Mouse (Mus musculus): ENCODE results near the gene Cyp2u1. TPM values are rescaled to one million over a fixed set of nuclear protein-coding genes. Genes with fewer than 3 reads are reported as not detected.
"Not testable (repeated sequence)": the region's sequence is repeated elsewhere in the genome, so short reads cannot be mapped to it uniquely, and the experiment has no call there.

Gene Cyp2u1
- total RNA-seq (2018; cell fraction: chromatin; rRNA removed): 1 to 10 TPM in 1 of 26 experiments, under 1 TPM in 4, not detected in 21; 0.15 to 1.3 (median 0.45) TPM
- total RNA-seq (2018; cell fraction: cytosol; rRNA removed): under 1 TPM; 0.12 to 0.62 (median 0.35) TPM
- total RNA-seq (2018; cell fraction: nucleus; rRNA removed): 1 to 10 TPM in 1 of 26 experiments, under 1 TPM in 22, not detected in 3; 0.17 to 1.2 (median 0.33) TPM
- 0.23 to 0.62 TPM (median 0.45 TPM) in 3 replicates for polyA plus RNA-seq (2018)

DNA sequence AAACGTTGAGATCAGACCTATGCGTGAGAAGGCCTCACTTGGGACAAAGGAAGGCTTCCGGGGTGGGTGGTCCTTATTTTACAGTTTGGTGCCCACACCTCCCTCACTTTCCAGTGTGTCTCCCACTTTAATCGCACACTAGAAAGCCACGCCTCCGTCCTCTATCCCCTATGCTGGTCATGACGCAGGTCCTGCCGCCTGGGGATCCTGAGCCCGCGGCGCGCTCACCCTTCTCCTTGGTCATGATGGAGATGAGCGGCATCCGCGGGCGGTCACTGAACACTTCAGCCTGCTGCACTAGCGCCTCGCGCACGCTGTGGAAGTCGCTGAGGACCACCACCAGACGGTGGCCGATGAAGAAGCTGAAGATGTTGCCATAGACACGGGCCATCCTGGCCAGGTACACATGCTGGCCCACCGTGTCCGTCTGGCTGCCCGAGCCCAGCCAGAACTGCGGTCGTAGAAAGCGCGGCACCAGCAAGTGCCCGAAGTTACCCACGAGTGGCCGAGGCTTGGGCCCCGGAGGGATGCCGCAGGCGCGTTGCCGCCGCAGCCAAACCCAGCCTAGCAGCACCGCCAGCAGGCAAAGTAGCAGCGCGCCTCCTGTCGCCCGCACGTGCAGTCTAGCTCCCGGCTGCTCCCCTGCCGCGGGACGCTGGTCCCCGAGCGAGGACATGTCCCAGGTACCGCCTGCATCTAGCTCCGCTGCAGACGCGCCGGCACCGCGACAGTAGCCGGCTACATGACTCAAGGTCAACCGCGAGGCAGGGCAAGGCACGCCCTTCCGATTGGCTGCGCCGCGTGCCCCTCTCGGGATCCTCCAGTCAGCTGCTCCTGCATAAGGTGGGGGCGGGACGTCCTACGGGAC is at the start of gene Cyp2u1:
Gene Cyp2u1 (minus strand): TSS at position 776 of the 868 bp plus-strand sequence.
- 5% methylated on average over 68 of the region's 71 CpGs for WGBS (ENCODE audit: missing documents)
- peak within 1 kb of the TSS; percentile 20; the same call in 1 of the 2 replicates for H3K4me3 ChIP-seq (ENCODE audit: inconsistent target)
- H3K79me2 ChIP-seq (ENCODE audit: inconsistent target): no peaks in the 10 kb centered on the region
- H3K27ac ChIP-seq: no peak within 1 kb of the TSS
- H3K36me3 ChIP-seq (ENCODE audit: inconsistent target): no peaks in the 10 kb centered on the region

DNA sequence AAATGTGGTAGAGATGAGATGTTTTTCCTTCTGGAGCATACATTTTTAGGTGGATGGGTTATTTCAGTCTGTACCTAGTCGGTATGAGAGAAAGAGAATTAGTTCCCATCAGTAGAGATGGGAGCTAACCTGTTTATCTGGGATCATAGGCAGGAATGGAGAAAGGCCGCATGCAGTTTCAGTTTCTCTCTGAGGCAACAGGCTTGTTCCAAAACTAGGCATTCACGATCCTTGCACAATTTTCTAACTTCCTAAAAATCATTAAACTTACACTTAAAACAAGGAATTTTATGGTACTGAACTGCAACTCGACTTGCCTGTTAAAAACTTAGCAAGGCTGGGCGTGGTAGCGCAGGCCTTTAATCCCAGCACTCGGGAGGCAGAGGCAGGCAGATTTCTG is 47.5 kb upstream of the Cyp2u1 start:
- no peaks in the 10 kb centered on the region for H3K36me3 ChIP-seq (ENCODE audit: inconsistent target)
- WGBS (ENCODE audit: missing documents): 40% methylated on average over 7 of the region's 7 CpGs
- H3K4me3 ChIP-seq (ENCODE audit: inconsistent target): no peak overlapping the region
- H3K79me2 ChIP-seq (ENCODE audit: inconsistent target): no peaks in the 10 kb centered on the region
- H3K27ac ChIP-seq: no peak overlapping the region

DNA sequence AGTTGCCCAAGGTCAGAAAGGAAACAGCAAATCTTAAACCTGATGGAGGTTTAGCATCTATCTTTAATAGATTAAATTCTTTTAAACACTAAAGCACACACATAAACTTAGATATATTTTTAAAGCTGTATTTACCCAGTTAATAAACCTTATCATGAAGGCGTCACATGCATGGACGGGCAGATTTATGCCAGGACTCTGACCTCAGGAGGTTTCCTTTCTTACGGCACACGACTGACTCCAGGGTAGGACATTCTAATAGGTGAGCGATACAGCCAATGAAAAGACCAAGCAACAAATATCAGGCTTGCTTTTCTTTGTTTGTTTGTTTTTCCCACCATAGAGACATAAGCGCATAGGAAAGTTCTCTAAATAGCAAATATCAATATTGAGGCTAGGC is 46.0 kb upstream of the Cyp2u1 start:
- WGBS (ENCODE audit: missing documents): 98% methylated on average over 6 of the region's 6 CpGs
- Histone ChIP-seq H3K27ac (no peak overlapping the region), H3K79me2 (ENCODE audit: inconsistent target) (no peaks in the 10 kb centered on the region), H3K4me3 (ENCODE audit: inconsistent target) (no peak overlapping the region), H3K36me3 (ENCODE audit: inconsistent target) (no peaks in the 10 kb centered on the region)

GRCm38 (mm10) chr3:131348579-131348950 is 45.5 kb upstream of the Cyp2u1 start:
- Histone ChIP-seq H3K27ac (no peak overlapping the region), H3K4me3 (ENCODE audit: inconsistent target) (no peak overlapping the region), H3K79me2 (ENCODE audit: inconsistent target) (no peaks in the 10 kb centered on the region), H3K36me3 (ENCODE audit: inconsistent target) (no peaks in the 10 kb centered on the region)
- WGBS (ENCODE audit: missing documents): 48% methylated on average over 3 of the region's 3 CpGs

- WGBS (ENCODE audit: missing documents): 59% methylated on average over 6 of the region's 6 CpGs
- no peaks in the 10 kb centered on the region for H3K36me3 ChIP-seq (ENCODE audit: inconsistent target)
- no peaks in the 10 kb centered on the region for H3K79me2 ChIP-seq (ENCODE audit: inconsistent target)
- H3K4me3 ChIP-seq (ENCODE audit: inconsistent target): no peak overlapping the region
- H3K27ac ChIP-seq: no peak overlapping the region
Observed at GRCm38 (mm10) chr3:131347831-131348578, 45.0 kb upstream of the Cyp2u1 start.

DNA sequence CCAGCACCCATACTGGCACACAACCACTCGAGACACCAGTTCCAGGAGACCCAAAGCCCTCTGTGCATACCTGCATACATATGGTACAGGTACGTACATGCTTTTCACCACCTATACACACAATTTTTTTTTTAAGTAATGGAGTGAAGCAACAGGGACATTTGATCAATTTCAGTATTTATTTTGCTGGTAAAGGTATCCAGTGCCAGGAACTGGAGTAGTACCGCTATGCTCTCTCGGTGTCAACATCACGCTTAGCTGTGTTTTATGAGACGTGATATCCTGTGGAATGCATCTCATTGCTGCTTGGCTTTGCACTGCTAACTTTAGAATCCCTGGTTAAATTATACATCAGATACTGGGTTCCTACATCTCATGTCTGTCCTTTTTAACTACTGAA is 42.9 kb upstream of the Cyp2u1 start:
- Histone ChIP-seq H3K27ac (no peak overlapping the region), H3K36me3 (ENCODE audit: inconsistent target) (no peaks in the 10 kb centered on the region), H3K79me2 (ENCODE audit: inconsistent target) (no peaks in the 10 kb centered on the region), H3K4me3 (ENCODE audit: inconsistent target) (no peak overlapping the region)
- WGBS (ENCODE audit: missing documents): 91% methylated on average over 6 of the region's 6 CpGs

DNA sequence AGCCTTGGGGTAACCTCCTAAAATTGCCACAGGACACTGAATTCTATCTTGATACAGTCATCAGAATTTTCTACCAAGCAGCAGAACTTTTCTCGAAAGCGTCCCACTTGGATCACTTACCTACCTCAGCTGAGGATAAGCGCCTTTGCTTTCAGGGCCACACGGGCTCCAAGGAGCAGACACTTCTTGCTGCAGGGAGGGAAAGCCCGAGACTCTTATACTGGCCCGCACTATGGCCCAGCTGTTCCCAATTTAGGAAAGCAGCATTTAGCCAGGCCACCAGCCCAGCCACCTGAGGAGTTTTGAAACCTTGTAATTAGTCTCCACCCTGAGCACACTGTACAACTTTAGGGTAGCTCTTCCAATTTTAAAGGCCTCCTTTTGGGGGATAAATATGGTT is 40.3 kb upstream of the Cyp2u1 start:
- Histone ChIP-seq H3K36me3 (ENCODE audit: inconsistent target) (no peaks in the 10 kb centered on the region), H3K4me3 (ENCODE audit: inconsistent target) (no peak overlapping the region), H3K27ac (no peak overlapping the region), H3K79me2 (ENCODE audit: inconsistent target) (no peaks in the 10 kb centered on the region)
- WGBS (ENCODE audit: missing documents): 95% methylated on average over 6 of the region's 6 CpGs

DNA sequence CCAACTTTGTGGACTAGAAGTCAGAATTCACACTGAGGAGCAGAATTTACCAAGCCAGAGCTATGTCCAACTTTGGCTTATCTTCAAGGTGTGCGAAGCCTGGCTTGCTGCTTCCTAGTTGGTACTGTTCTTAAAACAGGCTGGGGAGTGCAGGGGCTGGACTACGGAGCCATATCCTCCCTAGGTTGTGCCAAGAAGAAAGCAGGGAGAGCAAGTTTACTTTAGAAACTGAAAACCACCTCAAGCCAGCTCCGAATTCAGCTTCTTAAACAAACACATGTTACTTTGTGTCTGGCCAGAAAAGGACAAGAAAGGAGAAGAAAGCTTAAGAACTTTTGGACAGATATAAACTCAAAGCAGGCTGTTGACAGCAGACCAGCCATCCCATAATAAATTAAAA is 37.9 kb upstream of the Cyp2u1 start:
- Histone ChIP-seq H3K36me3 (ENCODE audit: inconsistent target) (no peaks in the 10 kb centered on the region), H3K79me2 (ENCODE audit: inconsistent target) (no peaks in the 10 kb centered on the region)
- WGBS (ENCODE audit: missing documents): 74% methylated on average over 3 of the region's 3 CpGs

DNA sequence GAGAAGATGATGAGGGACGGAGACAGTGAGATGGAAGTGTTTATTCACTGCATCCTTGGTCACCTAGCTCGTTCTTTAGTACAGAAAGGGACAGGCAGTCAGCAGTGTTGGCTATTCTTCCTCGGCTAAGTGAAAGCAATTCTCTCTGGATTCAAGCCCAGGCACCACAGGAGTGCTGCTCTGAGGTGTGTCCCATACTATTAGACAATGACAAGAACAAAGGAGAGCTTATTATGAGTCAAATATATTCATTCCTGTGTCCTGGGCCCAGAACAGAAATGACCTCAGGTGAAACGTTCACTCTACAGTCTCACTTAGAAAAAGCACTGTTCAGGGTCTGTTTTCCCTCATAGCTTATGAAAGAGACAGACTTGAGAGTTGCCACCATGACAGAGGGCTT is 36.3 kb upstream of the Cyp2u1 start:
- Histone ChIP-seq H3K79me2 (ENCODE audit: inconsistent target) (no peaks in the 10 kb centered on the region), H3K4me3 (ENCODE audit: inconsistent target) (no peak overlapping the region), H3K27ac (no peak overlapping the region), H3K36me3 (ENCODE audit: inconsistent target) (no peaks in the 10 kb centered on the region)
- WGBS (ENCODE audit: missing documents): 79% methylated on average over 4 of the region's 4 CpGs

More for the DNA sequence above, 37.9 kb upstream of the Cyp2u1 start:
- Histone ChIP-seq H3K27ac (no peak overlapping the region), H3K4me3 (ENCODE audit: inconsistent target) (no peak overlapping the region)

DNA sequence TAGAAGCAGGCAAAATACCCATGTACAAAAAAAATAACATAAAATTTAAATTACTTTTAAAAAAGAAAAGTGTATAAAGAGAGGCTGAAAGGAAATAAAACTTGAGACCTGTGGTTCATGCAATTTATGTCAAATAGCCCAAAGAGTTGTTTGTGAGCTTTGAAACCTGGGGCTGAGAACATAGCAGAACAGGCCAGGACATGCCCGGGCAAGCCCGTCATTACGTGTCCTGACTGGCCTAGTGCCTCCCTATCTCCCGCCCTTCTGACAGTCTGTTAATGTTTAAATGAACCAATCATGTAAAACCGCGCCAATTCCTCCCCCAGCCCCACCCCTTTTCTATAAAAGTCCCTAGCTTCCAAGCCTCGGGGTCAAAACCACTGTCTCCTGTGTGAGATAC is 34.7 kb upstream of the Cyp2u1 start:
- not testable (repeated sequence) for H3K36me3 ChIP-seq (ENCODE audit: inconsistent target); H3K79me2 ChIP-seq (ENCODE audit: inconsistent target); H3K4me3 ChIP-seq (ENCODE audit: inconsistent target); H3K27ac ChIP-seq
- 96% methylated on average over 4 of the region's 7 CpGs for WGBS (ENCODE audit: missing documents)

DNA sequence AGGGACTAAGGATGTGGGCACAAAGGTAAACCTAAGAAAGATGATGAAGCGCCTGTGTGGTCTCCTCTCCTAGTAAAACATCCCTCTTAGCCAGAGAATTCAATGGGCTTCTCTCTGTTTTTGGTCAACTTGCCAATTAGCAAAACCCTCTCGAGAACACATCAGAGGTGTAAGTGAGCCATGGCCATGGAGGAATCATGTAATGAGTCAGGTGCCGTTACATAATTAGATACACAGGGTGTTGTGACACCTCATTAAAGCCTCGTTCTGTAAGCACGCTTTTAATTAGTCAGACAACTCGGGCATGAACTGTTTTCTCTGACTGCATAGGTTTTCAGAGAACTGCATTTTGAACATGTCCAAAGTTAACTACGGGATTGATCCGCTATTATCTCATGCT is 33.6 kb upstream of the Cyp2u1 start:
- H3K27ac ChIP-seq: no peak overlapping the region
- no peaks in the 10 kb centered on the region for H3K79me2 ChIP-seq (ENCODE audit: inconsistent target)
- H3K36me3 ChIP-seq (ENCODE audit: inconsistent target): no peaks in the 10 kb centered on the region
- no peak overlapping the region for H3K4me3 ChIP-seq (ENCODE audit: inconsistent target)
- WGBS (ENCODE audit: missing documents): 94% methylated on average over 8 of the region's 8 CpGs

DNA sequence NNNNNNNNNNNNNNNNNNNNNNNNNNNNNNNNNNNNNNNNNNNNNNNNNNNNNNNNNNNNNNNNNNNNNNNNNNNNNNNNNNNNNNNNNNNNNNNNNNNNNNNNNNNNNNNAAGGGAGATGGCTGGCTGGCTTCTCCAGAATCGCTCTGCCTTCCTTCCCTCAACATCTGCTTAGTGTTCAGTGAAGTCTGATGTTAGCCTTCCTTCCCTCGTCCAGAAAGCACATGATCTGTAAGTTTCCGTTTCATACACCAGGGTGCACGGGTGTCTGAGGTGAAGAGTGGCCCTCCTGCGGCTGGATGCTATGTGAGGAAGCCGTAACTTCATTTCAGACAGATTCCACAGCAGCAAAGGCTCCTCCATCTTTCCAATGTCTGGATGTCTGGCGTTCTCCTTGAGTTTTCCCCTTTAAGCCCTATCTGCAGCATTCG is 32.1 kb upstream of the Cyp2u1 start:
- Histone ChIP-seq H3K27ac (no peak overlapping the region), H3K4me3 (ENCODE audit: inconsistent target) (no peak overlapping the region)

DNA sequence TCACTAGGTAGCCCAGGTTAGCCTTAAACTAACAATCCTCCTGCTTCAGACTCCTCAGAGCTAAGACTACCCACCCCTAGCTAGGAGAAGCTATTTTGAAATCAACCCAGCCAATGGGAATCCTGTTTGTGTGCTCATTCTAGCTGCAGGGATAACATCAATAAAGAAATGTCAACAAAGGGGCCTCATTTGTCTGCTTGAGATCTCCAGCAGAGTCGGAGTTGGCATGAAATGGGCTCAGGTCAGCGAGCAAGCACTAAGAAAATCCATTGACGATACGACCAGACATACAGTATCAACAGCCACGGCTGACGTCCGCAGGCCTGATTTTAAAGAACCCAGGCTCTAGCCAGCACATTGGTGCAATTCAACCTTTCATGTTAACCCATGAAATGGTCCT is 24.2 kb upstream of the Cyp2u1 start:
- no peak overlapping the region for H3K4me3 ChIP-seq (ENCODE audit: inconsistent target)
- WGBS (ENCODE audit: missing documents): 94% methylated on average over 7 of the region's 7 CpGs
- no peaks in the 10 kb centered on the region for H3K36me3 ChIP-seq (ENCODE audit: inconsistent target)

More for the DNA sequence above, 32.1 kb upstream of the Cyp2u1 start:
- H3K79me2 ChIP-seq (ENCODE audit: inconsistent target): no peaks in the 10 kb centered on the region
- WGBS (ENCODE audit: missing documents): 40% methylated on average over 8 of the region's 8 CpGs
- H3K36me3 ChIP-seq (ENCODE audit: inconsistent target): no peaks in the 10 kb centered on the region

GRCm38 (mm10) chr3:131326637-131327036 is 23.6 kb upstream of the Cyp2u1 start:
- H3K4me3 ChIP-seq (ENCODE audit: inconsistent target): no peak overlapping the region
- H3K36me3 ChIP-seq (ENCODE audit: inconsistent target): no peaks in the 10 kb centered on the region
- H3K27ac ChIP-seq: no peak overlapping the region
- WGBS (ENCODE audit: missing documents): 90% methylated on average over 4 of the region's 4 CpGs
- no peaks in the 10 kb centered on the region for H3K79me2 ChIP-seq (ENCODE audit: inconsistent target)

More for the DNA sequence above, 24.2 kb upstream of the Cyp2u1 start:
- Histone ChIP-seq H3K27ac (no peak overlapping the region), H3K79me2 (ENCODE audit: inconsistent target) (no peaks in the 10 kb centered on the region)

All from macrophage (primary cell).